Mouse (Mus musculus) CH12.LX (cell line): ENCODE measurements around the gene Slc6a3.

ENCODE experiments used
- CHD1 ChIP-seq: IDR thresholded peaks from 2 replicates; pipeline ENCODE4 v1.6.1; 2012; ENCODE audit warnings: low read depth, low read length, improper control_type of control experiment, inconsistent platforms
- CHD2 ChIP-seq: IDR thresholded peaks from 2 replicates; pipeline ENCODE4 v1.6.1; 2011; ENCODE audit warnings: low read length, improper control_type of control experiment
- CTCF ChIP-seq, 2 experiments: IDR thresholded peaks in 1 of 2; conservative IDR thresholded peaks in 1 of 2; 2 replicates each; pipeline ENCODE4 v1.5.1; 2011 to 2012; ENCODE audit warnings: low read depth in 2 of 2, low read length in 2 of 2, improper control_type of control experiment in 1 of 2, inconsistent platforms in 1 of 2, mild to moderate bottlenecking in 1 of 2, moderate library complexity in 1 of 2
- E2F4 ChIP-seq: IDR thresholded peaks from 2 replicates; pipeline ENCODE4 v1.6.1; 2011; ENCODE audit warnings: low read depth, low read length, improper control_type of control experiment; ENCODE audit not compliant: insufficient replicate concordance
- ELF1 ChIP-seq: IDR thresholded peaks from 2 replicates; pipeline ENCODE4 v1.6.1; 2014; ENCODE audit warnings: low read depth, mild to moderate bottlenecking, inconsistent platforms, low read length, improper control_type of control experiment
- EP300 ChIP-seq: IDR thresholded peaks from 2 replicates; pipeline ENCODE4 v1.6.1; 2011; ENCODE audit warnings: low read length, improper control_type of control experiment
- ETS1 ChIP-seq: conservative IDR thresholded peaks from 2 replicates; pipeline ENCODE4 v1.6.1; 2012; ENCODE audit warnings: low read depth, mild to moderate bottlenecking, inconsistent platforms, low read length, improper control_type of control experiment, moderate library complexity
- KAT2A ChIP-seq: IDR thresholded peaks from 2 replicates; pipeline ENCODE4 v1.6.1; 2012; ENCODE audit warnings: low read length, improper control_type of control experiment, inconsistent platforms; ENCODE audit not compliant: insufficient replicate concordance
- MXI1 ChIP-seq: IDR thresholded peaks from 2 replicates; pipeline ENCODE4 v1.6.1; 2011; ENCODE audit warnings: mild to moderate bottlenecking, low read depth, low read length, improper control_type of control experiment
- MYC ChIP-seq: IDR thresholded peaks from 2 replicates; pipeline ENCODE4 v1.6.1; 2011; ENCODE audit warnings: low read depth, mild to moderate bottlenecking, improper control_type of control experiment, low read length
- POLR2A ChIP-seq: IDR thresholded peaks from 2 replicates; pipeline ENCODE4 v1.6.1; 2011; ENCODE audit warnings: low read depth, mild to moderate bottlenecking, improper control_type of control experiment, low read length
- SMC3 ChIP-seq: IDR thresholded peaks from 2 replicates; pipeline ENCODE4 v1.6.1; 2011; ENCODE audit warnings: low read depth, low read length, improper control_type of control experiment
- UBTF ChIP-seq: IDR thresholded peaks from 2 replicates; pipeline ENCODE4 v1.6.1; 2012; ENCODE audit warnings: low read depth, mild to moderate bottlenecking, inconsistent platforms, low read length, improper control_type of control experiment, moderate library complexity
- ZMIZ1 ChIP-seq: IDR thresholded peaks from 2 replicates; pipeline ENCODE4 v1.6.1; 2012; ENCODE audit warnings: low read depth, mild to moderate bottlenecking, inconsistent platforms, low read length, improper control_type of control experiment

DNA sequence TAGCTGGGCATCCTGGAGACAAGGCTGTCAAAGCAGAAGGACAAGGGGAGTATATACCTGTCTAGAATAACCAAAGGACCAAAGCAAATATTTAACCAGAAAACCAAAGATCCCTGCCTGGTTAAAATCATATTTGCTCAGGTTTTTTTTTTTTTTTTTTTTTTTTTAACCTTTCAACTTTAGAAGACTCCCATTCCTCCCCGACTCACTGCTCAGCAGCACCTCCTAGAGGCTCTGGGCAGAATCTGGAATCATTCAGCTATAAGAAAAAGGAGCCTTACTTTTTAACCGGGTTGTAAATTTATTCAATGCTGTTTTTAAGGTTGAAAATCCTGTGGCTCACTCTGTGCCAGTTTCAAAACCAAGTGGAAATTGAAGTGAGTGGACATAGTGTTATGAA, 33.8 kb upstream of the Slc6a3 start:
- TF ChIP-seq CTCF (conservative IDR thresholded peaks at IDR 0.05 in 1 of 2, IDR thresholded peaks at IDR 0.05 in 1 of 2; ENCODE audit: low read depth in 2 of 2, low read length in 2 of 2) = peak; percentile 30 to 66; a peak in 2 of 4 replicates
- TF ChIP-seq EP300 = no peak
- TF ChIP-seq KAT2A = no peak
- TF ChIP-seq E2F4 = no peak
- TF ChIP-seq ETS1 = no peak
- TF ChIP-seq ZMIZ1 = no peak
- no peak for TF ChIP-seq ELF1
- TF ChIP-seq POLR2A = no peak
- peak; percentile 44 for TF ChIP-seq SMC3
- no peak for TF ChIP-seq CHD2
- no peak for TF ChIP-seq MYC
- no peak for TF ChIP-seq MXI1
- TF ChIP-seq CHD1 = no peak
- TF ChIP-seq UBTF = no peak
